Mouse (Mus musculus) kidney, adult 2 months (tissue): ENCODE measurements at regions not wholly inside any gene's neighbourhood (a gene's known extent, or its start where the extent isn't known, plus 50 kb on each side); places are given as distances from the start of the nearest gene placed in this dataset.

Experiments
- DNase-seq: peaks from one replicate; pipeline ENCODE4 v3.0.0; 2021
- H3K27ac ChIP-seq: fragments of 200-500 bp; 2 replicates; pipeline ENCODE4 v1.5.1; 2012; ENCODE audit warnings: low read depth, low read length, control low read depth, inconsistent platforms; ENCODE audit not compliant: insufficient read depth
- H3K27me3 ChIP-seq: fragments of 200-500 bp; replicated peaks from 2 replicates; pipeline ENCODE4 v1.6.1; 2012; ENCODE audit warnings: mild to moderate bottlenecking, moderate library complexity, low read length, inconsistent platforms; ENCODE audit not compliant: control insufficient read depth, insufficient read depth
- H3K36me3 ChIP-seq: fragments of 200-500 bp; 2 replicates; pipeline ENCODE4 v1.6.1; 2012; ENCODE audit warnings: mild to moderate bottlenecking, moderate library complexity, low read length, inconsistent platforms; ENCODE audit not compliant: control insufficient read depth, insufficient read depth
- H3K4me1 ChIP-seq: fragments of 200-500 bp; 2 replicates; pipeline ENCODE4 v1.6.1; 2011; ENCODE audit warnings: low read length; ENCODE audit not compliant: control insufficient read depth, insufficient read depth
- H3K4me3 ChIP-seq: fragments of 200-500 bp; 2 replicates; pipeline ENCODE4 v1.5.1; 2011; ENCODE audit warnings: mild to moderate bottlenecking, low read depth, low read length, control low read depth; ENCODE audit not compliant: insufficient read depth
- CTCF ChIP-seq: fragments of 200-500 bp; conservative IDR thresholded peaks from 2 replicates; pipeline ENCODE4 v1.5.1; 2011; ENCODE audit warnings: low read depth, mild to moderate bottlenecking, control low read depth, low read length, moderate library complexity, mixed read lengths; ENCODE audit not compliant: insufficient read depth, insufficient read length
- POLR2A ChIP-seq: fragments of 200-500 bp; IDR thresholded peaks from one replicate; pipeline ENCODE4 v1.6.1; 2011; ENCODE audit warnings: low read depth, low read length, control low read depth
- WGBS: fragments of 180-500 bp; shearing (Covaris S2); methylation state at CpG from one replicate; pipeline ENCODE4 v1.1.7; 2018; 5-methylcytosine and 5-hydroxymethylcytosine counted together

GRCm38 (mm10) chr12:71386251-71386650 is 76.6 kb downstream of the Dact1 start:
- H3K4me3 ChIP-seq = no peak overlapping the region
- TF ChIP-seq POLR2A = no peak
- TF ChIP-seq CTCF = no peak
- WGBS = 57% methylated on average over 3 of the region's 3 CpGs

GRCm38 (mm10) chr12:71391481-71391880 is 81.8 kb downstream of the Dact1 start:
- no peak overlapping the region for H3K27ac ChIP-seq
- TF ChIP-seq POLR2A (no peak), CTCF (no peak)
- DNase-seq = no peak
- 78% methylated on average over 6 of the region's 6 CpGs for WGBS
- H3K4me1 ChIP-seq = no peaks in the 10 kb centered on the region
- no peaks in the 10 kb centered on the region for H3K27me3 ChIP-seq
- no peak overlapping the region for H3K4me3 ChIP-seq
- H3K36me3 ChIP-seq = no peaks in the 10 kb centered on the region

More at GRCm38 (mm10) chr12:71386251-71386650, 76.6 kb downstream of the Dact1 start:
- Histone ChIP-seq H3K27me3 (no peaks in the 10 kb centered on the region), H3K27ac (no peak overlapping the region), H3K36me3 (no peaks in the 10 kb centered on the region), H3K4me1 (no peaks in the 10 kb centered on the region)
- DNase-seq = no peak

GRCm38 (mm10) chr12:71393752-71394151 is 84.1 kb downstream of the Dact1 start:
- H3K36me3 ChIP-seq = no peaks in the 10 kb centered on the region
- H3K27ac ChIP-seq = no peak overlapping the region
- TF ChIP-seq CTCF = no peak
- TF ChIP-seq POLR2A = no peak
- no peaks in the 10 kb centered on the region for H3K4me1 ChIP-seq
- WGBS = 78% methylated on average over 1 of the region's 1 CpGs
- no peak overlapping the region for H3K4me3 ChIP-seq
- no peaks in the 10 kb centered on the region for H3K27me3 ChIP-seq
- DNase-seq = no peak

GRCm38 (mm10) chr12:71397456-71397855 is 87.8 kb downstream of the Dact1 start:
- H3K4me3 ChIP-seq = no peak overlapping the region
- no peaks in the 10 kb centered on the region for H3K4me1 ChIP-seq
- DNase-seq = no peak
- no peak overlapping the region for H3K27ac ChIP-seq
- TF ChIP-seq POLR2A (no peak), CTCF (no peak)
- no peaks in the 10 kb centered on the region for H3K27me3 ChIP-seq
- WGBS = 92% methylated on average over 7 of the region's 7 CpGs
- H3K36me3 ChIP-seq = no peaks in the 10 kb centered on the region

GRCm38 (mm10) chr12:71398701-71399100 is 89.0 kb downstream of the Dact1 start:
- no peaks in the 10 kb centered on the region for H3K27me3 ChIP-seq
- no peaks in the 10 kb centered on the region for H3K36me3 ChIP-seq
- WGBS = 94% methylated on average over 3 of the region's 3 CpGs
- no peak overlapping the region for H3K27ac ChIP-seq
- H3K4me1 ChIP-seq = no peaks in the 10 kb centered on the region
- no peak for DNase-seq
- no peak overlapping the region for H3K4me3 ChIP-seq
- TF ChIP-seq POLR2A = no peak
- TF ChIP-seq CTCF = no peak

- no peaks in the 10 kb centered on the region for H3K36me3 ChIP-seq
- H3K27ac ChIP-seq = no peak overlapping the region
- H3K4me3 ChIP-seq = no peak overlapping the region
- no peaks in the 10 kb centered on the region for H3K27me3 ChIP-seq
- WGBS = 80% methylated on average over 6 of the region's 6 CpGs
- TF ChIP-seq CTCF (no peak), POLR2A (no peak)
- no peak for DNase-seq
- H3K4me1 ChIP-seq = no peaks in the 10 kb centered on the region
Measured at GRCm38 (mm10) chr12:71400201-71400600, 90.5 kb downstream of the Dact1 start.

- no peak overlapping the region for H3K27ac ChIP-seq
- H3K36me3 ChIP-seq = no peaks in the 10 kb centered on the region
- no peak for DNase-seq
- H3K4me1 ChIP-seq = no peaks in the 10 kb centered on the region
- no peak for TF ChIP-seq POLR2A
- no peak for TF ChIP-seq CTCF
- no peaks in the 10 kb centered on the region for H3K27me3 ChIP-seq
- 53% methylated on average over 6 of the region's 6 CpGs for WGBS
- H3K4me3 ChIP-seq = no peak overlapping the region
Measured at GRCm38 (mm10) chr12:71401621-71402416, 92.1 kb downstream of the Dact1 start.

GRCm38 (mm10) chr12:71407294-71407693 is 97.6 kb downstream of the Dact1 start:
- H3K4me3 ChIP-seq = no peak overlapping the region
- H3K27me3 ChIP-seq = no peaks in the 10 kb centered on the region
- no peaks in the 10 kb centered on the region for H3K4me1 ChIP-seq
- TF ChIP-seq CTCF (no peak), POLR2A (no peak)
- H3K36me3 ChIP-seq = no peaks in the 10 kb centered on the region
- DNase-seq = no peak
- no peak overlapping the region for H3K27ac ChIP-seq
- WGBS = 69% methylated on average over 3 of the region's 3 CpGs
